Mouse (Mus musculus): Measurements from ENCODE around the gene Ankrd13b.

- TF ChIP-seq POLR2A (IDR thresholded peaks at IDR 0.05; ENCODE audit: control insufficient read depth in 1 of 2, insufficient read depth in 1 of 2, low read depth in 1 of 2, low read length in 2 of 2, poor library complexity in 1 of 2) (no peak), GATA1 (IDR thresholded peaks at IDR 0.05; ENCODE audit: low read depth, low read length) (no peak)
These were observed 973 bp upstream of the Ankrd13b start for GRCm38 (mm10) chr11:77490451-77490850.
